Mouse (Mus musculus): ENCODE measurements at regions not wholly inside any gene's neighbourhood (a gene's known extent, or its start where the extent isn't known, plus 50 kb on each side); places are given as distances from the start of the nearest gene placed in this dataset.

- TF ChIP-seq CTCF (conservative IDR thresholded peaks at IDR 0.05; ENCODE audit: low read length): peak; percentile 60
- no peak for TF ChIP-seq POU5F1 (IDR thresholded peaks at IDR 0.05; ENCODE audit: borderline replicate concordance, low read length)
- no peak for TF ChIP-seq NANOG (IDR thresholded peaks at IDR 0.05; ENCODE audit: borderline replicate concordance, low read length)
These were observed 312.1 kb upstream of the Cxadr start for GRCm38 (mm10) chr16:77989139-77989538.

Measured in E14TG2a.4 (cell line).